Mouse (Mus musculus) heart, adult 8-10 months (tissue): ENCODE measurements around the gene H2al1j. TPM values are rescaled to one million over a fixed set of nuclear protein-coding genes. Genes with fewer than 3 reads are reported as not detected.

Experiments
- total RNA-seq, 4 experiments: library from RNA; stranded (reverse); gene quantifications; 2 replicates each; pipeline ENCODE4 v1.2.4; 2022

H2al1j gene
- total RNA-seq, 4 experiments from 2014 or later = not detected

Other genes with a start within 250 kb of the H2al1j start
- gene H2al1a, start 28.6 kb upstream of the H2al1j start, total RNA-seq = not detected
- gene H2al1b, start 25.4 kb upstream of the H2al1j start, total RNA-seq = not detected
- gene H2al1c, start 22.2 kb upstream of the H2al1j start, total RNA-seq = not detected
- gene H2al1d, start 19.0 kb upstream of the H2al1j start, total RNA-seq = not detected
- not detected for gene H2al1e, start 15.9 kb upstream of the H2al1j start, total RNA-seq
- gene H2al1f, start 12.7 kb upstream of the H2al1j start, total RNA-seq = not detected
- gene H2al1g, start 9.6 kb upstream of the H2al1j start, total RNA-seq = not detected
- gene H2al1h, start 6.3 kb upstream of the H2al1j start, total RNA-seq = not detected
- gene H2al1i, start 3.2 kb upstream of the H2al1j start, total RNA-seq = not detected